Mouse (Mus musculus) heart, embryonic 10.5 days (tissue): ENCODE measurements around the gene Spen. TPM values are rescaled to one million over a fixed set of nuclear protein-coding genes. Genes with fewer than 3 reads are reported as not detected.

Source experiments
- DNase-seq: peaks from one replicate; pipeline ENCODE4 v3.0.0-alpha.2; 2017; ENCODE audit warnings: low spot score
- H3K27ac ChIP-seq: fragments of 300-500 bp; sonication (generic); 2 replicates; pipeline ENCODE4 v1.5.1; 2016; ENCODE audit warnings: mild to moderate bottlenecking
- H3K27me3 ChIP-seq: fragments of 300-500 bp; sonication (generic); 2 replicates; pipeline ENCODE4 v1.6.1; 2016; ENCODE audit warnings: mild to moderate bottlenecking; ENCODE audit not compliant: poor library complexity, insufficient read depth, severe bottlenecking
- H3K36me3 ChIP-seq: fragments of 300-500 bp; sonication (generic); 2 replicates; pipeline ENCODE4 v1.6.1; 2016; ENCODE audit warnings: mild to moderate bottlenecking, moderate library complexity
- H3K4me1 ChIP-seq: fragments of 300-500 bp; sonication (generic); 2 replicates; pipeline ENCODE4 v1.6.1; 2016; ENCODE audit warnings: mild to moderate bottlenecking
- H3K4me3 ChIP-seq: fragments of 300-500 bp; sonication (generic); 2 replicates; pipeline ENCODE4 v1.5.1; 2016; ENCODE audit warnings: mild to moderate bottlenecking, moderate library complexity
- H3K9me3 ChIP-seq: fragments of 300-500 bp; sonication (generic); 2 replicates; pipeline ENCODE4 v1.6.1; 2016; ENCODE audit warnings: mild to moderate bottlenecking, moderate library complexity
- WGBS: fragments of 180-500 bp; shearing (Covaris S2); methylation state at CpG from one replicate; pipeline ENCODE4 v1.1.7; 2016; 5-methylcytosine and 5-hydroxymethylcytosine counted together
- polyA plus RNA-seq: library from polyadenylated mRNA; unstranded; fragments of >200 nt; fragmentation: Nextera tagmentation; extraction: Ambion mirVana; gene quantifications from 2 replicates; pipeline ENCODE4 v1.2.1, GENCODE M21; 2016

Spen gene
- polyA plus RNA-seq, 1 experiment from 2014 or later: 8.4 TPM

DNA sequence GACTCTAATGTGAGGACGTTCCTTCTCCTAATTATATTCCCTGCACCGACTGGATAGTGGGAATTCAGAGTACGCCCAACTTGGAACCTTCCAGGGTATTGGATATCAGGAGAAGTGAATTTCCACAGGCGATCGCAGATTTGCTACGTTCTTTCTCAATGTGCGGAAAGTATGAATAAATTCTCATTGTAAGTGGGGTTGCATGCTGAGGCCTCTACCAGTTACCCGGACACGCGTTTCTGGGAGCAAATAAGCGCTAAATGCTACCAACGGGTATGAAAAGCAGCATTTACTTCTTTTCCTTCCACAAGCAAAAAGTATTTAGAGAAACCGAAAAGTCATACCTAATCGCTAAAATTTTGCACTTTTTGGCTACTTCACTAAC lies 1.2 kb downstream of the Spen start:
- no peaks in the 10 kb centered on the region for H3K36me3 ChIP-seq
- under 1% methylated on average over 14 of the region's 14 CpGs for WGBS
- no peaks in the 10 kb centered on the region for H3K9me3 ChIP-seq
- no peaks in the 10 kb centered on the region for H3K27me3 ChIP-seq
- peak overlapping the region; percentile 98 for H3K4me3 ChIP-seq
- H3K4me1 ChIP-seq: peaks cover 53% of the 10 kb centered on the region
- H3K27ac ChIP-seq: peak overlapping the region; percentile 97
- no peak for DNase-seq

GRCm38 (mm10) chr4:141536291-141537225 lies 1.8 kb downstream of the Spen start:
- DNase-seq: peak; percentile 88
- no peaks in the 10 kb centered on the region for H3K27me3 ChIP-seq
- H3K9me3 ChIP-seq: no peaks in the 10 kb centered on the region
- H3K4me3 ChIP-seq: peak overlapping the region; percentile 98
- WGBS: under 1% methylated on average over 61 of the region's 61 CpGs
- H3K27ac ChIP-seq: peak overlapping the region; percentile 97
- peaks cover 56% of the 10 kb centered on the region for H3K4me1 ChIP-seq
- H3K36me3 ChIP-seq: no peaks in the 10 kb centered on the region

DNA sequence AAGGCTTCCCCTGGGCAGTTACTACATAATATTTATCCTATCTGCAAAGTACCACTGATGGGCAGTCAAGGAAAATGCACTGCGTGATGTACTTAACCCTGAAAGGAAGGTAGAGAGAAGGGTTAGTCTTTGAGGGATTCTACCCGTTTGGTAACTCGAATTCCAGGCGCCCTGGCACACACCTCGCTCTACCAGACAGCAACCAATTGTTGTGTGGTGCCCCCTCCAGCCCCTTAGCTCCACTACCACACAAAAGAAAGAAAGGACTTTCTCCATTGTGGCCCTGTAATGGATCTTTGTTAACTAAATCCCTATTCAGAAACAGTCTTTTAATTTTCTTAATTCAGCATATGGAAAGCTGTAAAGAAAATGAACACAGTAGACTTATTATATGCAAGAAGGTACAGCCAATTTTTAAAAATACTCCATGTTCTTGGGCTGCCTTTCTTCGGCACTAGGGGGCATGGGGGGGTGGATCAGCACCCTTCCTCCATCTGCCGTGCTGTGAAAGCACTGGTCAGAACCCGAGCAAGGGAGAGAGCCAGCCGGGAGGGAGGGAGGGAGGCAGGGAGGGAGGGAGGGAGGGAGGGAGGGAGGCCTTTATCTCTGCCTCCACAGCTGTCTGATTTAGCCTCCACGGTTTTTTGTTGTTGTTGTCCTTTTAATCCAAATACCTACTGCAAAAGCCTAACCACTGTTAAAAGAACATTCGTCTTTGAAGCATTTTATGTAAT lies 3.3 kb downstream of the Spen start:
- Histone ChIP-seq H3K4me1 (peaks cover 63% of the 10 kb centered on the region), H3K36me3 (peaks cover 5% of the 10 kb centered on the region), H3K9me3 (no peaks in the 10 kb centered on the region), H3K4me3 (peak overlapping the region; percentile 98), H3K27me3 (no peaks in the 10 kb centered on the region), H3K27ac (peak overlapping the region; percentile 97)
- DNase-seq: peak; percentile 89
- 31% methylated on average over 9 of the region's 11 CpGs for WGBS

DNA sequence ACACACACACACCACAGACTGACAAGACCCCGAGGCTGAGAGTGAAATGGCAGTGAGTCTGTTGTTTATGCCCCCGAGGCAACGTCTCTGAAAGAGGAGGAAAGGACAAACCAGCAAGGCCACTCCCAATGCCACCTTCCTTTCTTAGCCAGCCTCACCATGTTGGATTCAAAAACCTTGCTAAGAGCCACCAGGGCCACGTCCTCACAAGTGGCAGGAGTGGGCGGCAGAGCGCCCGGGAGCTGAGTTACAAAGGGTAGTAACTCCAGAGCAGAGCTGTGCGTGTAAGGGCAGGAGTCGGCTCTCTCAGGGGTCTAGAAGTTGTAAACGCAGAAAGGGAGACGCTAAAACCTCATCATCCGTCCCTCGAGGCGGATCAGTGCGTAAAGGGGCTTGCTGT lies 7.4 kb downstream of the Spen start:
- peaks cover 74% of the 10 kb centered on the region for H3K4me1 ChIP-seq
- H3K9me3 ChIP-seq: no peaks in the 10 kb centered on the region
- DNase-seq: no peak
- 83% methylated on average over 15 of the region's 15 CpGs for WGBS
- peaks cover 13% of the 10 kb centered on the region for H3K36me3 ChIP-seq
- no peak overlapping the region for H3K4me3 ChIP-seq
- no peak overlapping the region for H3K27ac ChIP-seq
- H3K27me3 ChIP-seq: no peaks in the 10 kb centered on the region

- peaks cover 69% of the 10 kb centered on the region for H3K4me1 ChIP-seq
- H3K4me3 ChIP-seq: no peak overlapping the region
- no peaks in the 10 kb centered on the region for H3K9me3 ChIP-seq
- DNase-seq: no peak
- H3K36me3 ChIP-seq: peaks cover 13% of the 10 kb centered on the region
- H3K27me3 ChIP-seq: no peaks in the 10 kb centered on the region
- H3K27ac ChIP-seq: no peak overlapping the region
- WGBS: 86% methylated on average over 11 of the region's 11 CpGs
Observed at GRCm38 (mm10) chr4:141528938-141529337, 9.5 kb downstream of the Spen start.

DNA sequence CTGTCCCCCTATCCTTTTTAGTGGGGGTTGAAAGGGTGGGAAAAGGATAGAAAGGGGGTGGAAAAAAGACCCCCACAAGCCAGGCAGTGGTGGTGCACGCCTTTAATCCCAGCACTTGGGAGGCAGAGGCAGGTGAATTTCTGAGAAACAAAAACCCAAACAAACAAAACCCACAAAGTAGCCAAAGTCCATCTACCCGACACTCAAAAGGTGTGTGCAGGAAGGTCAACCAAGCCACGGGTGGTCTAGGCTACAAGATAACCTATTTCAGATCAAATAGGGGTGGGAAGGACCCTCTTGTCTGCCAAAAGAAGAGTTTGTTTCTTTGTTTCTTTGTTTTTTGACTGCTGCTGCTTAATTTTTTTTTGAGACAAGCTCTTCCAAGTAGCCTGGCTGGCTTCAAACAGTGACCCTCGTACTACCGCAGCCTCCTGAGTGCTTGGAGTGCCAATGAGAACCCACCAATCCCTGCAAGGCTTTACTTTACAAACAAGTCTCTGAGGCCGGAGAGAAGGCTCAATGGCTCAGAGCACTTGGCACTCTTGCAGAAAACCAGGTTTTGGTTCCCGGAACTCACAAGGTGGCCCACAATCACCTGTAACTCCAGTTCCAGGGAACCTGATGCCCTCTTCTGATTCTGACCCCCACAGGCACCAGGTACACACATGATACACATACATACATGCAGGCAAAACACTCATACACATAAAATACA lies 11.3 kb downstream of the Spen start:
- DNase-seq: no peak
- H3K4me1 ChIP-seq: peaks cover 66% of the 10 kb centered on the region
- 48% methylated on average over 7 of the region's 7 CpGs for WGBS
- no peaks in the 10 kb centered on the region for H3K27me3 ChIP-seq
- peak overlapping the region; percentile 44; the same call in 1 of the 2 replicates for H3K27ac ChIP-seq
- peak overlapping the region; percentile 2; the same call in 1 of the 2 replicates for H3K4me3 ChIP-seq
- H3K36me3 ChIP-seq: peaks cover 14% of the 10 kb centered on the region
- no peaks in the 10 kb centered on the region for H3K9me3 ChIP-seq

DNA sequence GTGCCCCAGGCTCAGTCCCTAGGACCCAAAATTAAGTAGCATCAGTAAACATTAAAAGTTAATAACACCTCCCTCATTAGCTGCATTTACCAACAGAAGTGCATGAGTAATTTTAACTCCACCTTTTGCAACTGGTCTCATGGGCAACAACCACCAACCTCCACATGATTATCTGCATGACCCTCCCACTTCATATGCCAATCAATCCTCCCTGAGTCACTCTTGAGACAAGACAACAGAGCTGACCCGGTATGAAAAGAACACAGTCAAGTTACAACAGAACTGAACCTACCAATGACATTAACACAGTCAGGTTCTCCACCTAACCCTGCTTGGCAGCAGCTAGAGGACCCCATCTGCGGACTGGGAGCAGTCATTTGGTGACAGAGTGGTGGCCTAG lies 12.5 kb downstream of the Spen start:
- Histone ChIP-seq H3K27me3 (no peaks in the 10 kb centered on the region), H3K4me1 (peaks cover 61% of the 10 kb centered on the region), H3K4me3 (no peak overlapping the region), H3K9me3 (no peaks in the 10 kb centered on the region), H3K36me3 (peaks cover 26% of the 10 kb centered on the region), H3K27ac (no peak overlapping the region)
- WGBS: 71% methylated on average over 2 of the region's 2 CpGs
- no peak for DNase-seq

DNA sequence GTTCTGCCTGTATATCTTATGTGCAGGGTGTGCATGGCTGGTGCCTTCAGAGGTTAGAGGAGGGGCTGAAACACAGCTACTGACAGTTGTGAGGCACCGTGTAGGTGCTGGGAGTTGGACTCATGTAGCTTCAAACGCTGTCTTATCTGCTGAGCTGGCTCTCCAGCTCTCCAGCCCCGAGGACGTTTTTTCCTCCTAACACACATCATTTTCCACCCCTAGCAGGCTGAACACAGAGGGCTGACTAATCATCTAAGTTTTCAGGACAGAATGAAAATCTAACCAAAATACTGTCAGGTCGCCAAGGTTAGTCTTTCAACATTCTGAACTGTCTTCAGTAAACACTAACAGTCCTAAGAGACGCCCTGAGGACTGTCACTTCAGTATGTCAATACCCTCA lies 13.7 kb downstream of the Spen start:
- 16% methylated on average over 6 of the region's 6 CpGs for WGBS
- Histone ChIP-seq H3K36me3 (peaks cover 33% of the 10 kb centered on the region), H3K27me3 (no peaks in the 10 kb centered on the region), H3K4me3 (no peak overlapping the region; the same call in 1 of the 2 replicates), H3K9me3 (no peaks in the 10 kb centered on the region), H3K4me1 (peaks cover 56% of the 10 kb centered on the region), H3K27ac (0 out of 2 replicates have a peak overlapping the region, but pooled peaks have one; percentile 30)
- no peak for DNase-seq

GRCm38 (mm10) chr4:141523128-141523527 lies 15.3 kb downstream of the Spen start:
- WGBS: 65% methylated on average over 11 of the region's 11 CpGs

GRCm38 (mm10) chr4:141518386-141518785 lies 20.0 kb downstream of the Spen start:
- WGBS: 93% methylated on average over 3 of the region's 3 CpGs
- Histone ChIP-seq H3K27ac (no peak overlapping the region), H3K27me3 (no peaks in the 10 kb centered on the region), H3K4me1 (peaks cover 21% of the 10 kb centered on the region), H3K9me3 (no peaks in the 10 kb centered on the region), H3K4me3 (no peak overlapping the region), H3K36me3 (peaks cover 69% of the 10 kb centered on the region)
- no peak for DNase-seq

More at GRCm38 (mm10) chr4:141523128-141523527, 15.3 kb downstream of the Spen start:
- no peak for DNase-seq
- Histone ChIP-seq H3K4me1 (peaks cover 42% of the 10 kb centered on the region), H3K27me3 (no peaks in the 10 kb centered on the region), H3K4me3 (no peak overlapping the region), H3K36me3 (peaks cover 35% of the 10 kb centered on the region), H3K27ac (no peak overlapping the region), H3K9me3 (no peaks in the 10 kb centered on the region)

DNA sequence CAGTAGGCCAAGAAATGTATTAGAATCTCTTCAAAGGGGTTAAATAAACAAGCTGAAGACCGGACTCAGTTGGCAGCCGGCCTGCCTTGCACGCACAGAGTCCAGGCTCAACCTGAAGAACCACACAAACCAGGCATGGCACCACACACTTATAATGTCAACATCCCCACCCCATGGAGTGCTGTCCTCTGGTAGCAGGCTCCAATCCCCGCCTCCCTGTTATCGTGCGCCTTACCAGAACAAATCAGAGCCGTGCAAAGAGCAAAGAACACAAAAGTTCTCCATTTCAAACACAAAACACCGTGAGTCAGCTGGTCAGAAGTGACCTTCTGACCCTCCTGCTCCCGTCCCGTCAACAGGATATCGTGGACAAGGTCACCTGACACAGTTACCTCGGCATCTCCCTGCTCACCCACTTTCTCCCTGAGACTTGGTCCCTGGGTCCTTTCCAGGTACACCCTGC lies 24.2 kb downstream of the Spen start:
- H3K27me3 ChIP-seq: no peaks in the 10 kb centered on the region
- DNase-seq: no peak
- no peak overlapping the region for H3K4me3 ChIP-seq
- H3K27ac ChIP-seq: peak overlapping the region; percentile 16; the same call in 1 of the 2 replicates
- no peaks in the 10 kb centered on the region for H3K9me3 ChIP-seq
- WGBS: 53% methylated on average over 12 of the region's 12 CpGs
- H3K4me1 ChIP-seq: peaks cover 31% of the 10 kb centered on the region
- peaks cover 47% of the 10 kb centered on the region for H3K36me3 ChIP-seq

DNA sequence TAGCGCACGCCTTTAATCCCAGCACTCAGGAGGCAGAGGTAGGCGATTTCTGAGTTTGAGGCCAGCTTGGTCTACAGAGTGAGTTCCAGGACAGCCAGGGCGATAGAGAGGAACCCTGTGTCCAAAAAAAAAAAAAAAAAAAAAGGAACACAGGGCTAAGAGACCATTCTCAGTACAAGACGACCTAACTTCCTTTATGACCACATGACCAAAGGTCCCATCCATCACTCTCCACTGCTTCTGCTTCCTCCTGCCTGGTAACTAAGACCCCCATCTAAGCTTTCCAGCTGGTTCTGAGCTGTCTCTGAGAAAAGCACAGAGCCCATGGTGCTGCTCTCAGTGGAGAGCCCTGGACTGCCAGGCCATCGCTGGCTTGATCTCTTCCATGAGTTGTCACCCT lies 26.3 kb downstream of the Spen start:
- H3K9me3 ChIP-seq: no peaks in the 10 kb centered on the region
- peaks cover 39% of the 10 kb centered on the region for H3K4me1 ChIP-seq
- 70% methylated on average over 6 of the region's 6 CpGs for WGBS
- H3K4me3 ChIP-seq: no peak overlapping the region
- DNase-seq: no peak
- peaks cover 29% of the 10 kb centered on the region for H3K36me3 ChIP-seq
- no peaks in the 10 kb centered on the region for H3K27me3 ChIP-seq
- H3K27ac ChIP-seq: no peak overlapping the region
